Mouse (Mus musculus) myocyte (in vitro differentiated cells): ENCODE results near the gene Hdac9.

Experiments used
- CEBPB ChIP-seq: IDR thresholded peaks from 2 replicates; pipeline ENCODE4 v1.6.1; 2011; ENCODE audit warnings: mild to moderate bottlenecking, moderate library complexity; ENCODE audit not compliant: poor library complexity, insufficient read depth, severe bottlenecking
- E2F4 ChIP-seq: IDR thresholded peaks from one replicate; pipeline ENCODE4 v1.6.1; 2011; ENCODE audit warnings: mild to moderate bottlenecking, control low read depth, moderate library complexity; ENCODE audit not compliant: insufficient read depth
- MAX ChIP-seq: IDR thresholded peaks from one replicate; pipeline ENCODE4 v1.6.1; 2011; ENCODE audit warnings: low read depth, mild to moderate bottlenecking, control low read depth
- MYOD1 ChIP-seq, 3 experiments: IDR thresholded peaks; one replicate each; pipeline ENCODE4 v1.6.1; 2011; ENCODE audit warnings: control low read depth in 2 of 3, low read depth in 2 of 3, mild to moderate bottlenecking in 2 of 3, moderate library complexity in 1 of 3; ENCODE audit not compliant: insufficient read length in 2 of 3, control insufficient read depth in 1 of 3
- MYOG ChIP-seq, 3 experiments: IDR thresholded peaks; one replicate each; pipeline ENCODE4 v1.6.1; 2011; ENCODE audit warnings: control low read depth in 2 of 3, low read depth in 2 of 3, mild to moderate bottlenecking in 2 of 3; ENCODE audit not compliant: insufficient read length in 2 of 3, control insufficient read depth in 1 of 3, insufficient read depth in 1 of 3
- POLR2A ChIP-seq: IDR thresholded peaks from one replicate; pipeline ENCODE4 v1.6.1; 2011; ENCODE audit warnings: low read depth, mild to moderate bottlenecking, control low read depth, moderate library complexity; ENCODE audit not compliant: insufficient read length
- POLR2AphosphoS2 ChIP-seq: IDR thresholded peaks from one replicate; pipeline ENCODE4 v1.6.1; 2011; ENCODE audit warnings: low read depth, control low read depth; ENCODE audit not compliant: insufficient read length
- REST ChIP-seq: IDR thresholded peaks from one replicate; pipeline ENCODE4 v1.6.1; 2011; ENCODE audit warnings: mild to moderate bottlenecking, control low read depth, moderate library complexity; ENCODE audit not compliant: insufficient read depth, insufficient read length
- SRF ChIP-seq: IDR thresholded peaks from one replicate; pipeline ENCODE4 v1.6.1; 2011; ENCODE audit warnings: low read depth; ENCODE audit not compliant: control insufficient read depth, insufficient read length
- TCF12 ChIP-seq: IDR thresholded peaks from one replicate; pipeline ENCODE4 v1.6.1; 2011; ENCODE audit warnings: mild to moderate bottlenecking, control low read depth; ENCODE audit not compliant: poor library complexity, insufficient read depth, severe bottlenecking
- TCF3 ChIP-seq: IDR thresholded peaks from one replicate; pipeline ENCODE4 v1.6.1; 2011; ENCODE audit warnings: low read depth, control low read depth; ENCODE audit not compliant: insufficient read length
- USF1 ChIP-seq: IDR thresholded peaks from one replicate; pipeline ENCODE4 v1.6.1; 2011; ENCODE audit warnings: low read depth, mild to moderate bottlenecking, control low read depth, moderate library complexity

DNA sequence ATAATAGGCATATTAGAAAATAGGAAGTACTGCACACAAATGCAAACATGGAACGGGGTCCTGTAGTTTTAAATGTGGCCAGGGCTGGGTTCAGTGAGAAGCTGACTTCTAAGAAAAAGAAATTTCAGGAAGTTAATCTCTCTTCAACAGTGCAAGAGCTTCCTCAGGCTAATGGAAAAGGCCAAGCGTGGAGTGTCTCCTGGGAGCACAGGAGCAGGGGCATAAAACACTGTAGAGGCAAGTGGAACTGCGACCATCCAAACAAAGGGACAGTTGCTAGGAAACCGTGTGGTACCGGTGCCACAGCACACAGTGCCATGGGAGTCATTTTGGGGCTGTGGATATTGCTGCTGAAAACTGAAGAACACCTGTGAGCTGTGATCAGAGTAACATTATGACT, 191.7 kb downstream of the Hdac9 start:
- TF ChIP-seq POLR2A (no peak), E2F4 (no peak), TCF12 (no peak), MYOD1 (IDR thresholded peaks at IDR 0.05; ENCODE audit: control insufficient read depth in 1 of 3, insufficient read length in 2 of 3, low read depth in 2 of 3) (no peak), MYOG (IDR thresholded peaks at IDR 0.05; ENCODE audit: control insufficient read depth in 1 of 3, insufficient read depth in 1 of 3, insufficient read length in 2 of 3, low read depth in 2 of 3) (no peak), CEBPB (no peak), POLR2AphosphoS2 (no peak), TCF3 (no peak), MAX (no peak), USF1 (no peak), REST (no peak), SRF (no peak)
